Mouse (Mus musculus): ENCODE data around the gene Gsc2. TPM values are rescaled to one million over a fixed set of nuclear protein-coding genes. Genes with fewer than 3 reads are reported as not detected.

The Gsc2 gene
- total and polyA plus RNA-seq, 3 experiments = not detected

DNA sequence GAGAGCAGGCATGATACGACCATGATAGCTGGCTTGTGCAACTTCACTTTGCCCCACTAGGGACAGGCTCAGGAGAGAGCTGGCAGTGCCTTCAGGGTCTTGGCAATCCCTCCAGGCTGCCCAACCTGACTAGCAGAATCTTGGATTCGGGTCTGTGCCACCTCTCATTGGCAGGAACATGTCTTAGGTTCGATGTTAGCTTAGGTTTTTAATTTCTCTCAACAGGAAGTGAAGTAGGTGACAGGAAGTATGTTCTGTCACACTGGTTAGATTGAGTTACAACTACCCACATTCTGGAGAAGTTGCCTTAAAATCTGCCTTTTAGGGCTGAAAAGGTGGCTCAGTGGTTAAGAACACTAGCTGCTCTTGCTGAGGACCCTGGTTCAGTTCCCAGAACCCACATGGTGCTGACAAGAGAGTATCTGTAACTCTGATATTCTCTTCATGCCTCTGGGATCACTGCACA, 19.6 kb upstream of the Gsc2 start (continued):
- TF ChIP-seq ZC3H11A (IDR thresholded peaks at IDR 0.05; ENCODE audit: low read depth, low read length) (no peak), USF2 (IDR thresholded peaks at IDR 0.05; ENCODE audit: borderline replicate concordance in 1 of 2, insufficient read depth in 1 of 2, low read depth in 1 of 2, low read length in 2 of 2) (no peak), POLR2AphosphoS5 (IDR thresholded peaks at IDR 0.05; ENCODE audit: borderline replicate concordance, low read depth, low read length) (no peak), TBP (IDR thresholded peaks at IDR 0.05; ENCODE audit: low read depth, low read length) (peak; percentile 63; the same call in 1 of the 2 replicates), MYB (IDR thresholded peaks at IDR 0.05; ENCODE audit: low read depth, low read length) (no peak; the same call in 1 of the 2 replicates), GATA1 (IDR thresholded peaks at IDR 0.05; ENCODE audit: low read depth, low read length) (no peak), USF1 (IDR thresholded peaks at IDR 0.05; ENCODE audit: low read depth, low read length) (no peak), BHLHE40 (IDR thresholded peaks at IDR 0.05; ENCODE audit: borderline replicate concordance, low read depth, low read length) (no peak), HCFC1 (IDR thresholded peaks at IDR 0.05; ENCODE audit: low read depth, low read length) (no peak), TCF12 (IDR thresholded peaks at IDR 0.05; ENCODE audit: low read depth, low read length) (peak; percentile 10; the same call in 1 of the 2 replicates), MEF2A (IDR thresholded peaks at IDR 0.05; ENCODE audit: extremely low read depth, insufficient replicate concordance, low read depth, low read length, poor library complexity, severe bottlenecking) (no peak), POLR2AphosphoS2 (IDR thresholded peaks at IDR 0.05; ENCODE audit: low read length) (peak; percentile 46; the same call in 1 of the 2 replicates), MAFK (IDR thresholded peaks at IDR 0.05; ENCODE audit: borderline replicate concordance, low read depth, low read length) (no peak)

DNA sequence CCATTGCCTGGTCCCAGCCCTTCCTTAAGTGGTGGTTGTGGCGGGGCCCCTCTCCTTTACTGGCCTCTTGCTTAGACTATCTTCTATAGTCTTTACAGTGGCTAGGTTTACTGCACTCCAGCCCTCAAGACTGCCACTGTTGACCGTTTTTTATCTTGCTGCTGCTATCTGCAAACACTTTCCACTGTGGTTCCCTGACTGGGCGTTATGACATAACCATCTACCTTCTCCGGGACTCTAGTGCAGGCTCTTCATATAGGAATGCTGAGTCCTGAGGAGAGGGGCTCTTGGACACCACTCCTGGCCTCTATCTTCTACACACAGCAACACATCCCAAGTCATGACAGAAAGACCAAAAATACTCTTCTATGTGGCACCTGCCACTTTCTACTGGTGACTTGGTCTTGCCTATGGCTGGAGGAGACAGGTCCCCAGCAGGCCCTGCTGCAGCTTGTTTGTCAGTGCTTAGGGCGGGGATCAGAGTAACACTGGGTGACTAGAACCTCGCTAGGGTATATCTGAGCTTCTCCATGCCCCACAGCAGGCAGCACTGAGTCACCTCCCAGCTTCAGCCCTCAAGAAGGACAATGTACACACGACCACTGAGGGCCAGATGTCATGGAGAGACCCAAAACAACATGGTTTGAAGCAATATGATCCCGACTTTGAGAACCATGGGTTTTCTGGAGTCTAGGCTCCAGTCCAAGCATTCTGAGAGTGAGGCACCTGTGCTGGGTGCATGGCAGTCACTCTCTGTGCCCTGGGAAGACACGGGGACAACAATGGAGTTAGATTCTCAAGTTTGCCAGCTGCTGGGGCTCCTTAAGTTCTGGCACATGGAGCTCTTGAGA, 19.0 kb upstream of the Gsc2 start:
- Histone ChIP-seq H3K27ac (ENCODE audit: control insufficient read depth, low read depth, low read length) (peak overlapping the region; percentile 92), H3K9me3 (replicated peaks; ENCODE audit: insufficient read depth, low read length) (no peaks in the 10 kb centered on the region), H3K36me3 (ENCODE audit: control insufficient read depth in 1 of 2, insufficient read depth in 2 of 2, low read length in 2 of 2) (peaks cover 0 to 33% of the 10 kb centered on the region in 2 experiments; a peak in 2 of 4 replicates), H3K9ac (ENCODE audit: control insufficient read depth, low read depth, low read length, poor library complexity, severe bottlenecking) (peak overlapping the region; percentile 59), H3K4me1 (ENCODE audit: control insufficient read depth in 1 of 2, insufficient read depth in 2 of 2, low read length in 2 of 2) (peaks cover 31 to 51% of the 10 kb centered on the region in 2 experiments), H3K27me3 (ENCODE audit: control insufficient read depth in 1 of 2, insufficient read depth in 2 of 2, low read length in 2 of 2) (no peaks in the 10 kb centered on the region), H3K4me3 (ENCODE audit: control insufficient read depth in 1 of 2, insufficient read depth in 1 of 2, low read depth in 2 of 2, low read length in 2 of 2) (peak overlapping the region in 1 of 2 experiments; percentile 19; a peak in 1 of 4 replicates), H3K79me2 (ENCODE audit: control insufficient read depth, insufficient read depth, low read length, poor library complexity) (no peaks in the 10 kb centered on the region; the same call in 1 of the 2 replicates)
- DNase-seq (ENCODE audit: low read depth, low spot score) = peak; percentile 84
- peak; percentile 63 to 90 for TF ChIP-seq EP300 (IDR thresholded peaks at IDR 0.05; ENCODE audit: low read depth in 1 of 2, low read length in 2 of 2)
- TF ChIP-seq NELFE (IDR thresholded peaks at IDR 0.05; ENCODE audit: low read depth, low read length) = peak; percentile 53
- no peak; the same call in 1 of the 2 replicates for TF ChIP-seq MAZ (IDR thresholded peaks at IDR 0.05; ENCODE audit: low read depth, low read length)
- no peak for TF ChIP-seq UBTF (IDR thresholded peaks at IDR 0.05; ENCODE audit: borderline replicate concordance, insufficient read depth, low read depth, low read length)
- peak; percentile 82 for TF ChIP-seq ETS1 (IDR thresholded peaks at IDR 0.05; ENCODE audit: low read depth, low read length)
- no peak for TF ChIP-seq ZKSCAN1 (IDR thresholded peaks at IDR 0.05; ENCODE audit: low read depth, low read length)
- TF ChIP-seq CHD2 (IDR thresholded peaks at IDR 0.05; ENCODE audit: low read length) = no peak
- TF ChIP-seq POLR2AphosphoS2 (IDR thresholded peaks at IDR 0.05; ENCODE audit: low read length) = 0 out of 2 replicates have a peak, but pooled peaks have one; percentile 39
- peak; percentile 85 for TF ChIP-seq GATA1 (IDR thresholded peaks at IDR 0.05; ENCODE audit: low read depth, low read length)
- TF ChIP-seq MAFK (IDR thresholded peaks at IDR 0.05; ENCODE audit: borderline replicate concordance, low read depth, low read length) = peak; percentile 7; the same call in 1 of the 2 replicates
- peak; percentile 12; the same call in 1 of the 2 replicates for TF ChIP-seq TAL1 (IDR thresholded peaks at IDR 0.05; ENCODE audit: low read length)
- no peak for TF ChIP-seq NRF1 (IDR thresholded peaks at IDR 0.05; ENCODE audit: insufficient read depth, low read depth, low read length, poor library complexity, severe bottlenecking)
- TF ChIP-seq MYC (IDR thresholded peaks at IDR 0.05; ENCODE audit: low read depth, low read length) = peak; percentile 39; the same call in 1 of the 2 replicates
- TF ChIP-seq TBP (IDR thresholded peaks at IDR 0.05; ENCODE audit: low read depth, low read length) = peak; percentile 41; the same call in 1 of the 2 replicates
- TF ChIP-seq ZC3H11A (IDR thresholded peaks at IDR 0.05; ENCODE audit: low read depth, low read length) = no peak
- TF ChIP-seq USF1 (IDR thresholded peaks at IDR 0.05; ENCODE audit: low read depth, low read length) = no peak
- no peak for TF ChIP-seq MXI1 (IDR thresholded peaks at IDR 0.05; ENCODE audit: low read depth, low read length)
- peak; percentile 80 for TF ChIP-seq SIN3A (IDR thresholded peaks at IDR 0.05; ENCODE audit: low read length)
- TF ChIP-seq SMC3 (IDR thresholded peaks at IDR 0.05; ENCODE audit: low read depth, low read length) = no peak; the same call in 1 of the 2 replicates
- TF ChIP-seq E2F4 (IDR thresholded peaks at IDR 0.05; ENCODE audit: borderline replicate concordance, low read depth, low read length) = no peak
- peak; percentile 60 for TF ChIP-seq TCF12 (IDR thresholded peaks at IDR 0.05; ENCODE audit: low read depth, low read length)
- TF ChIP-seq CTCF (IDR thresholded peaks at IDR 0.05 in 2 of 3, conservative IDR thresholded peaks at IDR 0.05 in 1 of 3; ENCODE audit: control insufficient read depth in 1 of 3, insufficient read depth in 1 of 3, low read depth in 2 of 3, low read length in 3 of 3, poor library complexity in 1 of 3, severe bottlenecking in 1 of 3) = no peak
- no peak for TF ChIP-seq ELF1 (IDR thresholded peaks at IDR 0.05; ENCODE audit: low read depth, low read length)
- TF ChIP-seq RAD21 (IDR thresholded peaks at IDR 0.05; ENCODE audit: low read depth, low read length) = no peak

Data from MEL (cell line).